Mouse (Mus musculus): ENCODE data around the gene Ubc. TPM values are rescaled to one million over a fixed set of nuclear protein-coding genes. Genes with fewer than 3 reads are reported as not detected.
"Not testable (repeated sequence)": the region's sequence is repeated elsewhere in the genome, so short reads cannot be mapped to it uniquely, and the experiment has no call there.

Ubc gene
- 517 and 564 TPM in 2 replicates for polyA plus RNA-seq (2015; fragmentation: Nextera tagmentation; extraction: Ambion mirVana)

- WGBS (ENCODE audit: insufficient replicate concordance), result under 1% methylated on average over 68 of the region's 69 CpGs
- Histone ChIP-seq H3K9me3 (replicated peaks) (no peaks in the 10 kb centered on the region), H3K4me1 (replicated peaks) (peaks cover 61% of the 10 kb centered on the region), H3K9ac (peak within 1 kb of the TSS; percentile 100), H3K4me2 (peak within 1 kb of the TSS; percentile 76), H3K27ac (peak within 1 kb of the TSS; percentile 98), H3K27me3 (no peaks in the 10 kb centered on the region), H3K36me3 (peaks cover 25% of the 10 kb centered on the region), H3K4me3 (replicated peaks) (peak within 1 kb of the TSS; percentile 100)
- ATAC-seq (ENCODE audit: low read depth) (peak; percentile 53), DNase-seq (peak; percentile 75)
Measured at GRCm38 (mm10) chr5:125389579-125390441, at the start of gene Ubc. Ubc (minus strand) TSS chr5:125390202.

GRCm38 (mm10) chr5:125434347-125434746 is 44.3 kb upstream of the Ubc start:
- peak overlapping the region; percentile 98 for H3K4me2 ChIP-seq
- H3K36me3 ChIP-seq, result peaks cover 26% of the 10 kb centered on the region
- peak overlapping the region; percentile 79 for H3K27ac ChIP-seq
- peak overlapping the region; percentile 47; the same call in 1 of the 2 replicates for H3K9ac ChIP-seq
- peaks cover 36% of the 10 kb centered on the region for H3K4me1 ChIP-seq (replicated peaks)
- not testable (repeated sequence) for DNase-seq; ATAC-seq (ENCODE audit: low read depth); H3K9me3 ChIP-seq (replicated peaks); H3K27me3 ChIP-seq
- WGBS (ENCODE audit: insufficient replicate concordance), result 53% methylated on average over 15 of the region's 15 CpGs
- peak overlapping the region; percentile 90 for H3K4me3 ChIP-seq (replicated peaks)

GRCm38 (mm10) chr5:125433793-125434337 is 43.9 kb upstream of the Ubc start, which contains the start of gene Dhx37:
Dhx37 (minus strand) TSS chr5:125434121.
- H3K9ac ChIP-seq, result peak within 1 kb of the TSS; percentile 87
- peak within 1 kb of the TSS; percentile 90 for H3K4me3 ChIP-seq (replicated peaks)
- DNase-seq (peak; percentile 94), ATAC-seq (ENCODE audit: low read depth) (peak; percentile 97)
- H3K9me3 ChIP-seq (replicated peaks), result no peaks in the 10 kb centered on the region
- H3K36me3 ChIP-seq, result peaks cover 31% of the 10 kb centered on the region
- peak within 1 kb of the TSS; percentile 98 for H3K4me2 ChIP-seq
- H3K27me3 ChIP-seq, result no peaks in the 10 kb centered on the region
- peak within 1 kb of the TSS; percentile 79 for H3K27ac ChIP-seq
- WGBS (ENCODE audit: insufficient replicate concordance), result under 1% methylated on average over 46 of the region's 46 CpGs
- H3K4me1 ChIP-seq (replicated peaks), result peaks cover 31% of the 10 kb centered on the region

GRCm38 (mm10) chr5:125432324-125432723 is 42.3 kb upstream of the Ubc start:
- WGBS (ENCODE audit: insufficient replicate concordance), result 79% methylated on average over 2 of the region's 2 CpGs
- Histone ChIP-seq H3K4me3 (replicated peaks) (peak overlapping the region; percentile 90), H3K4me2 (peak overlapping the region; percentile 98), H3K9ac (peak overlapping the region; percentile 87), H3K36me3 (peaks cover 47% of the 10 kb centered on the region), H3K4me1 (replicated peaks) (peaks cover 30% of the 10 kb centered on the region)
- not testable (repeated sequence) for H3K9me3 ChIP-seq (replicated peaks); H3K27ac ChIP-seq; ATAC-seq (ENCODE audit: low read depth); H3K27me3 ChIP-seq; DNase-seq

GRCm38 (mm10) chr5:125426343-125426742 is 36.3 kb upstream of the Ubc start:
- peaks cover 100% of the 10 kb centered on the region for H3K36me3 ChIP-seq
- 92% methylated on average over 10 of the region's 10 CpGs for WGBS (ENCODE audit: insufficient replicate concordance)
- no peak overlapping the region for H3K27ac ChIP-seq
- H3K4me3 ChIP-seq (replicated peaks), result no peak overlapping the region
- H3K9me3 ChIP-seq (replicated peaks), result no peaks in the 10 kb centered on the region
- DNase-seq (no peak), ATAC-seq (ENCODE audit: low read depth) (no peak)
- no peak overlapping the region for H3K4me2 ChIP-seq
- no peak overlapping the region for H3K9ac ChIP-seq
- peaks cover under 1% of the 10 kb centered on the region; the same call in 1 of the 2 replicates for H3K4me1 ChIP-seq (replicated peaks)
- no peaks in the 10 kb centered on the region for H3K27me3 ChIP-seq

GRCm38 (mm10) chr5:125425698-125426276 is 35.8 kb upstream of the Ubc start:
- no peak overlapping the region for H3K4me2 ChIP-seq
- H3K27me3 ChIP-seq, result no peaks in the 10 kb centered on the region
- no peak for ATAC-seq (ENCODE audit: low read depth)
- no peaks in the 10 kb centered on the region for H3K4me1 ChIP-seq (replicated peaks)
- 85% methylated on average over 10 of the region's 10 CpGs for WGBS (ENCODE audit: insufficient replicate concordance)
- no peak overlapping the region for H3K27ac ChIP-seq
- DNase-seq, result no peak
- H3K36me3 ChIP-seq, result peaks cover 100% of the 10 kb centered on the region
- H3K4me3 ChIP-seq (replicated peaks), result no peak overlapping the region
- H3K9me3 ChIP-seq (replicated peaks), result no peaks in the 10 kb centered on the region
- H3K9ac ChIP-seq, result no peak overlapping the region

- Histone ChIP-seq H3K27ac (no peak overlapping the region), H3K4me2 (no peak overlapping the region), H3K4me1 (replicated peaks) (no peaks in the 10 kb centered on the region), H3K9ac (no peak overlapping the region), H3K9me3 (replicated peaks) (no peaks in the 10 kb centered on the region), H3K36me3 (peaks cover 96% of the 10 kb centered on the region), H3K27me3 (no peaks in the 10 kb centered on the region), H3K4me3 (replicated peaks) (no peak overlapping the region)
- DNase-seq, result no peak
- no peak for ATAC-seq (ENCODE audit: low read depth)
- 71% methylated on average over 11 of the region's 11 CpGs for WGBS (ENCODE audit: insufficient replicate concordance)
Measured at GRCm38 (mm10) chr5:125419124-125419523, 29.1 kb upstream of the Ubc start.

- peaks cover 96% of the 10 kb centered on the region for H3K36me3 ChIP-seq
- DNase-seq, result no peak
- H3K27me3 ChIP-seq, result no peaks in the 10 kb centered on the region
- no peak for ATAC-seq (ENCODE audit: low read depth)
- no peak overlapping the region for H3K9ac ChIP-seq
- WGBS (ENCODE audit: insufficient replicate concordance), result 87% methylated on average over 12 of the region's 12 CpGs
- no peak overlapping the region for H3K27ac ChIP-seq
- H3K4me1 ChIP-seq (replicated peaks), result no peaks in the 10 kb centered on the region
- H3K4me3 ChIP-seq (replicated peaks), result no peak overlapping the region
- no peak overlapping the region for H3K4me2 ChIP-seq
- H3K9me3 ChIP-seq (replicated peaks), result no peaks in the 10 kb centered on the region
Measured at GRCm38 (mm10) chr5:125418636-125419035, 28.6 kb upstream of the Ubc start.

- Histone ChIP-seq H3K9ac (no peak overlapping the region), H3K4me3 (replicated peaks) (no peak overlapping the region), H3K27me3 (no peaks in the 10 kb centered on the region), H3K9me3 (replicated peaks) (no peaks in the 10 kb centered on the region), H3K4me2 (no peak overlapping the region), H3K36me3 (peaks cover 81% of the 10 kb centered on the region), H3K4me1 (replicated peaks) (no peaks in the 10 kb centered on the region), H3K27ac (no peak overlapping the region)
- DNase-seq (no peak), ATAC-seq (ENCODE audit: low read depth) (no peak)
- WGBS (ENCODE audit: insufficient replicate concordance), result 83% methylated on average over 8 of the region's 8 CpGs
Measured at GRCm38 (mm10) chr5:125416183-125416582, 26.2 kb upstream of the Ubc start.

GRCm38 (mm10) chr5:125413763-125414162 is 23.8 kb upstream of the Ubc start:
- Histone ChIP-seq H3K27me3 (no peaks in the 10 kb centered on the region), H3K36me3 (peaks cover 59% of the 10 kb centered on the region), H3K4me2 (no peak overlapping the region), H3K4me1 (replicated peaks) (peaks cover 17% of the 10 kb centered on the region), H3K27ac (no peak overlapping the region), H3K4me3 (replicated peaks) (no peak overlapping the region), H3K9me3 (replicated peaks) (no peaks in the 10 kb centered on the region), H3K9ac (no peak overlapping the region)
- WGBS (ENCODE audit: insufficient replicate concordance), result 79% methylated on average over 4 of the region's 4 CpGs
- ATAC-seq (ENCODE audit: low read depth), result no peak
- no peak for DNase-seq

- H3K9ac ChIP-seq; H3K4me2 ChIP-seq; H3K27me3 ChIP-seq; DNase-seq; H3K4me3 ChIP-seq (replicated peaks); ATAC-seq (ENCODE audit: low read depth); H3K9me3 ChIP-seq (replicated peaks); H3K27ac ChIP-seq: not testable (repeated sequence)
- Histone ChIP-seq H3K36me3 (peaks cover 47% of the 10 kb centered on the region), H3K4me1 (replicated peaks) (peaks cover 29% of the 10 kb centered on the region)
- 70% methylated on average over 8 of the region's 8 CpGs for WGBS (ENCODE audit: insufficient replicate concordance)
Measured at GRCm38 (mm10) chr5:125412536-125412935, 22.5 kb upstream of the Ubc start.

Data from liver, embryonic 13.5 days (tissue).